Mouse (Mus musculus) ovary, postnatal 14 days (tissue): ENCODE data around the gene Gm10197.
"Not testable (repeated sequence)": the region's sequence is repeated elsewhere in the genome, so short reads cannot be mapped to it uniquely, and the experiment has no call there.

Experiments used
- DNase-seq: peaks from one replicate; pipeline ENCODE4 v3.0.0; 2022; ENCODE audit warnings: low spot score

Gm10197 gene

GRCm38 (mm10) chr19:53371666-53372065 is at the start of gene Gm10197:
Gm10197 (minus strand) TSS chr19:53371766.
- no peak for DNase-seq

GRCm38 (mm10) chr19:53420924-53421582 is 49.5 kb upstream of the Gm10197 start:
- peak; percentile 49 for DNase-seq

GRCm38 (mm10) chr19:53419834-53420233 is 48.3 kb upstream of the Gm10197 start:
- DNase-seq, result peak; percentile 53

GRCm38 (mm10) chr19:53415198-53415597 is 43.6 kb upstream of the Gm10197 start:
- no peak for DNase-seq

GRCm38 (mm10) chr19:53414650-53415049 is 43.1 kb upstream of the Gm10197 start:
- DNase-seq, result no peak

- no peak for DNase-seq
Measured at GRCm38 (mm10) chr19:53413617-53414380, 42.2 kb upstream of the Gm10197 start.

GRCm38 (mm10) chr19:53412149-53412848 is 40.7 kb upstream of the Gm10197 start:
- no peak for DNase-seq

GRCm38 (mm10) chr19:53409663-53410307 is 38.2 kb upstream of the Gm10197 start:
- no peak for DNase-seq

GRCm38 (mm10) chr19:53408398-53408797 is 36.8 kb upstream of the Gm10197 start:
- DNase-seq, result no peak

- DNase-seq, result no peak
Measured at GRCm38 (mm10) chr19:53407350-53407749, 35.8 kb upstream of the Gm10197 start.

GRCm38 (mm10) chr19:53405810-53406209 is 34.2 kb upstream of the Gm10197 start:
- no peak for DNase-seq

- DNase-seq, result no peak
Measured at GRCm38 (mm10) chr19:53404837-53405356, 33.3 kb upstream of the Gm10197 start.

GRCm38 (mm10) chr19:53404219-53404836 is 32.8 kb upstream of the Gm10197 start:
- DNase-seq, result no peak

GRCm38 (mm10) chr19:53402741-53403432 is 31.3 kb upstream of the Gm10197 start:
- no peak for DNase-seq

GRCm38 (mm10) chr19:53400332-53401110 is 29.0 kb upstream of the Gm10197 start:
- DNase-seq, result no peak

- DNase-seq, result no peak
Measured at GRCm38 (mm10) chr19:53399213-53399612, 27.6 kb upstream of the Gm10197 start.

GRCm38 (mm10) chr19:53397451-53398233 is 26.1 kb upstream of the Gm10197 start:
- no peak for DNase-seq

GRCm38 (mm10) chr19:53395805-53396204 is 24.2 kb upstream of the Gm10197 start:
- DNase-seq, result not testable (repeated sequence)

- not testable (repeated sequence) for DNase-seq
Measured at GRCm38 (mm10) chr19:53394956-53395355, 23.4 kb upstream of the Gm10197 start.
